Mouse (Mus musculus): ENCODE measurements at regions not wholly inside any gene's neighbourhood (a gene's known extent, or its start where the extent isn't known, plus 50 kb on each side); places are given as distances from the start of the nearest gene placed in this dataset.

GRCm38 (mm10) chr3:135155537-135155956, 56.8 kb upstream of the Cenpe start:
- H3K36me3 ChIP-seq (ENCODE audit: control insufficient read depth, insufficient read depth, low read length): no peaks in the 10 kb centered on the region
- DNase-seq (ENCODE audit: low spot score): peak; percentile 61
- H3K27ac ChIP-seq (ENCODE audit: low read depth, low read length): no peak overlapping the region
- no peak overlapping the region for H3K4me3 ChIP-seq (ENCODE audit: low read depth, low read length)
- WGBS: 43% methylated on average over 4 of the region's 4 CpGs
- no peaks in the 10 kb centered on the region for H3K27me3 ChIP-seq (replicated peaks; ENCODE audit: control insufficient read depth, insufficient read depth, low read length)
- no peak overlapping the region for H3K9ac ChIP-seq (ENCODE audit: low read length)
- no peaks in the 10 kb centered on the region for H3K9me3 ChIP-seq (replicated peaks; ENCODE audit: control insufficient read depth, low read length)
- no peak overlapping the region for H3K4me2 ChIP-seq (ENCODE audit: low read length)
- ATAC-seq: peak; percentile 61; the same call in 1 of the 2 replicates
- H3K4me1 ChIP-seq (ENCODE audit: control insufficient read depth, insufficient read depth, low read length): peaks cover 5% of the 10 kb centered on the region; the same call in 1 of the 2 replicates
